Mouse (Mus musculus): ENCODE data around the gene Abcb1a. TPM values are rescaled to one million over a fixed set of nuclear protein-coding genes. Genes with fewer than 3 reads are reported as not detected.

The Abcb1a gene
- total and polyA plus RNA-seq, 3 experiments: not detected

DNA sequence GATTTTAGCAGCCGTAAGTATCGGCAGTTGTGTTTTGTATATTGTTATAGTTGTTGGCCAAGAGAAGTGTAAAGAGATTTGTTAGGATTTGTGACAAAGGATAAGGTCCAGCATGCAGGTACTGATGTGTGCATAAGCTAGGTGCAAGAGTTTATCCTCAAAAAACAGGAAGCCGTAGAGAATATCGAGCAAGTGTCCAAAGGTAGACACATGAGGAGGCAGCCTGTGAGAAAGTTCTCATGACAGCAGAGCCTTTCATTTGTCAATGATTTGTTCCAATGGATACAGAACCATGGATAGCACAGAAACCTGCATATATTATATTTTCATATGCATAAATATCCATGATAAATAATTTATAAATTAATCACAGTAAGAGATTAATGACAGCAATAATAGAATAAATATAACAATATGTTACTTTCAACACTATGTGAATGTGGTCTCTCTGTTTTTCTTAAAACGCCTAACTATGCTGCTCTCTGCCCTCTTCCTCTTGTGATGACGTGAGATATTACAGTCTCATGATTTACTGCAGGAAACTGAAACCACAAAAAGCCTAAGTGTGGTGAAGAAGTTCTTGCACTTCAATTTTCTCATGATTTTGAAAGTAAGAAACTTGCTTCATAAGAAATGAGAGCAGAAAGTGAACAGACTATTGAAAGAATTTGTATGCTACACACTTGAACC is 15.5 kb downstream of the Abcb1a start:
- Histone ChIP-seq H3K36me3 (replicated peaks) (no peaks in the 10 kb centered on the region), H3K4me3 (ENCODE audit: low read depth, low read length) (no peak overlapping the region), H3K4me1 (ENCODE audit: insufficient read depth, low read depth, low read length) (no peaks in the 10 kb centered on the region), H3K9me3 (replicated peaks) (no peaks in the 10 kb centered on the region), H3K27me3 (ENCODE audit: insufficient read depth, low read length) (no peaks in the 10 kb centered on the region)
- no peak for TF ChIP-seq GATA1 (IDR thresholded peaks at IDR 0.05; ENCODE audit: borderline replicate concordance, low read length)
- TF ChIP-seq TAL1 (conservative IDR thresholded peaks at IDR 0.05; ENCODE audit: low read depth, low read length): no peak
- no peak for TF ChIP-seq CTCF (IDR thresholded peaks at IDR 0.05; ENCODE audit: low read depth, low read length)
- TF ChIP-seq GATA2 (IDR thresholded peaks at IDR 0.05; ENCODE audit: borderline replicate concordance, low read depth, low read length): no peak
- TF ChIP-seq POLR2AphosphoS5 (IDR thresholded peaks at IDR 0.05; ENCODE audit: insufficient replicate concordance, low read depth, low read length): no peak
- ATAC-seq (ENCODE audit: extremely low read depth, insufficient number of reproducible peaks, low FRiP score, poor library complexity, severe bottlenecking) (no peak), DNase-seq (ENCODE audit: low spot score) (no peak)

DNA sequence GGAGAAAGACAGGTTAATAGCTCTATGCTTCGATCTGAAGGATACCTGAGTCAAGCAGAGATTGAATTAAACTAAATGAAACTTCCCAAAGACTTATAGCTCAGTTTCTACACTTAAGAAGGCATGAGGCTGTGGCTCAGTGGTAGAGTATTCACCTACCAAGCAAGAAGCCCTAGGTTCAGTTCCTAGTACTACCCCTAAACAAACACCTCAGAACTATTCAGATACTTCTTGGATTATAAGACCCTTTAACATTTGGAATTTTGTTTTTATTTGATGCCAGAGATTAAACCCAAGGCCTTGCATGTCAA is 16.0 kb downstream of the Abcb1a start:
- ATAC-seq (ENCODE audit: extremely low read depth, insufficient number of reproducible peaks, low FRiP score, poor library complexity, severe bottlenecking) (no peak), DNase-seq (ENCODE audit: low spot score) (no peak)
- H3K9me3 ChIP-seq (replicated peaks): no peaks in the 10 kb centered on the region
- no peaks in the 10 kb centered on the region for H3K4me1 ChIP-seq (ENCODE audit: insufficient read depth, low read depth, low read length)
- H3K27me3 ChIP-seq (ENCODE audit: insufficient read depth, low read length): no peaks in the 10 kb centered on the region
- no peak overlapping the region for H3K4me3 ChIP-seq (ENCODE audit: low read depth, low read length)
- no peak for TF ChIP-seq CTCF (IDR thresholded peaks at IDR 0.05; ENCODE audit: low read depth, low read length)
- no peak for TF ChIP-seq GATA2 (IDR thresholded peaks at IDR 0.05; ENCODE audit: borderline replicate concordance, low read depth, low read length)
- TF ChIP-seq POLR2AphosphoS5 (IDR thresholded peaks at IDR 0.05; ENCODE audit: insufficient replicate concordance, low read depth, low read length): no peak
- no peak for TF ChIP-seq TAL1 (conservative IDR thresholded peaks at IDR 0.05; ENCODE audit: low read depth, low read length)
- no peak for TF ChIP-seq GATA1 (IDR thresholded peaks at IDR 0.05; ENCODE audit: borderline replicate concordance, low read length)
- H3K36me3 ChIP-seq (replicated peaks): no peaks in the 10 kb centered on the region

DNA sequence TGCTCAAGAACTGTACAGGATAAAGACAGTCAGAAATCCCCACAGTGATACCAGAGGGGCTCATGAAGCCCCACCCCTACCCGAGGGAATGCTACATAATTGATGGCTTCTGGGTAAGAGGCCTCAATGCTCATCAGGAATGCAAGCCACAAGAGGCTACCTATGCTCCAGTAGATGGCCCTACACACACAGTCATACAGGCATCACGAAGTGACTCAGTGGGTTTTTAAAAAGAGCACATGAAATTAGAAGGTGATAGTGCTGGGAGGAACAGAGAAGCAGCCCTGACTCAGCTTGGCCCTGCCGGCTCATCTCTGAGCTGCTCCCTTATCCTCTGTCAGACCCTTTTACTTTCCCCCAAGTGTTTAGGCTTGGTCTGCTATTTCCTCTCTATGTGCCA is 21.3 kb downstream of the Abcb1a start:
- TF ChIP-seq POLR2AphosphoS5 (IDR thresholded peaks at IDR 0.05; ENCODE audit: insufficient replicate concordance, low read depth, low read length): no peak
- no peaks in the 10 kb centered on the region for H3K27me3 ChIP-seq (ENCODE audit: insufficient read depth, low read length)
- no peak for DNase-seq (ENCODE audit: low spot score)
- H3K4me3 ChIP-seq (ENCODE audit: low read depth, low read length): no peak overlapping the region
- ATAC-seq (ENCODE audit: extremely low read depth, insufficient number of reproducible peaks, low FRiP score, poor library complexity, severe bottlenecking): no peak
- no peaks in the 10 kb centered on the region for H3K4me1 ChIP-seq (ENCODE audit: insufficient read depth, low read depth, low read length)
- H3K36me3 ChIP-seq (replicated peaks): no peaks in the 10 kb centered on the region
- H3K9me3 ChIP-seq (replicated peaks): no peaks in the 10 kb centered on the region

DNA sequence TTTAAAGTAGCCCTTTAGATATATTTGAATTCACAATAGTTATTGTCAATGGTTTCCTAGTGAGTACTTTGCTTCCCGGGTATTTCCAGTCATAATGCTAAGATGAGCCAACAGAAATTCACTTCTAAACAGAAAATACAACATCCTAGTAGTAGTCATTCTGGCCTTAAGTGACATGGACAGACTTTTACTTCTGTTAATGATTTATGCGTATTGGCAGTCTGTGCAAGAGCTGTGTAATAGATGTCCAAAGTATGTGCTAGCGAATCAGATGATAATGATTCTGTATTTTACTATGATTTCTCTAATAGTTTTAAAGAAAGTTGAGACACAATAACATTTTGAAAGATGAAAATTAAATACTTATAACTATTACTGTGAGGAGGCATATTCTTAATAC is 23.8 kb downstream of the Abcb1a start:
- no peak for ATAC-seq (ENCODE audit: extremely low read depth, insufficient number of reproducible peaks, low FRiP score, poor library complexity, severe bottlenecking)
- no peaks in the 10 kb centered on the region for H3K4me1 ChIP-seq (ENCODE audit: insufficient read depth, low read depth, low read length)
- no peak overlapping the region for H3K4me3 ChIP-seq (ENCODE audit: low read depth, low read length)
- no peaks in the 10 kb centered on the region for H3K9me3 ChIP-seq (replicated peaks)
- DNase-seq (ENCODE audit: low spot score): no peak
- no peak for TF ChIP-seq POLR2AphosphoS5 (IDR thresholded peaks at IDR 0.05; ENCODE audit: insufficient replicate concordance, low read depth, low read length)
- TF ChIP-seq GATA2 (IDR thresholded peaks at IDR 0.05; ENCODE audit: borderline replicate concordance, low read depth, low read length): no peak
- TF ChIP-seq TAL1 (conservative IDR thresholded peaks at IDR 0.05; ENCODE audit: low read depth, low read length): no peak
- no peak for TF ChIP-seq GATA1 (IDR thresholded peaks at IDR 0.05; ENCODE audit: borderline replicate concordance, low read length)
- no peak for TF ChIP-seq CTCF (IDR thresholded peaks at IDR 0.05; ENCODE audit: low read depth, low read length)
- no peaks in the 10 kb centered on the region for H3K27me3 ChIP-seq (ENCODE audit: insufficient read depth, low read length)
- no peaks in the 10 kb centered on the region for H3K36me3 ChIP-seq (replicated peaks)

DNA sequence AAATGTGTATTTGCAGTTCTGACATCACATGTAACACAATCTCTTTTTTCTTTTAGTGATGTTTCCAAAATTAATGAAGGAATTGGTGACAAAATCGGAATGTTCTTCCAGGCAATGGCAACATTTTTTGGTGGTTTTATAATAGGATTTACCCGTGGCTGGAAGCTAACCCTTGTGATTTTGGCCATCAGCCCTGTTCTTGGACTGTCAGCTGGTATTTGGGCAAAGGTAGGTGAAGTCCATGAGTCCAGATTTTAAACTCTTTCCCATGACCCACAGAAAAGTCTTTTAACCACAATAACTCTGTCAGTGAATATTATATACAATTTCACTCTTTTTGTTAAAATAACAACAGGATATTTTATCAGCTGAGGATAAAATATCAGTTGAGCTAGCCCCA is 26.2 kb downstream of the Abcb1a start:
- no peak overlapping the region for H3K4me3 ChIP-seq (ENCODE audit: low read depth, low read length)
- H3K4me1 ChIP-seq (ENCODE audit: insufficient read depth, low read depth, low read length): no peaks in the 10 kb centered on the region
- H3K27me3 ChIP-seq (ENCODE audit: insufficient read depth, low read length): no peaks in the 10 kb centered on the region
- ATAC-seq (ENCODE audit: extremely low read depth, insufficient number of reproducible peaks, low FRiP score, poor library complexity, severe bottlenecking) (no peak), DNase-seq (ENCODE audit: low spot score) (no peak)
- no peaks in the 10 kb centered on the region for H3K36me3 ChIP-seq (replicated peaks)
- no peaks in the 10 kb centered on the region for H3K9me3 ChIP-seq (replicated peaks)
- TF ChIP-seq CTCF (IDR thresholded peaks at IDR 0.05; ENCODE audit: low read depth, low read length): no peak
- no peak for TF ChIP-seq GATA2 (IDR thresholded peaks at IDR 0.05; ENCODE audit: borderline replicate concordance, low read depth, low read length)
- no peak for TF ChIP-seq GATA1 (IDR thresholded peaks at IDR 0.05; ENCODE audit: borderline replicate concordance, low read length)
- no peak for TF ChIP-seq TAL1 (conservative IDR thresholded peaks at IDR 0.05; ENCODE audit: low read depth, low read length)
- no peak for TF ChIP-seq POLR2AphosphoS5 (IDR thresholded peaks at IDR 0.05; ENCODE audit: insufficient replicate concordance, low read depth, low read length)

DNA sequence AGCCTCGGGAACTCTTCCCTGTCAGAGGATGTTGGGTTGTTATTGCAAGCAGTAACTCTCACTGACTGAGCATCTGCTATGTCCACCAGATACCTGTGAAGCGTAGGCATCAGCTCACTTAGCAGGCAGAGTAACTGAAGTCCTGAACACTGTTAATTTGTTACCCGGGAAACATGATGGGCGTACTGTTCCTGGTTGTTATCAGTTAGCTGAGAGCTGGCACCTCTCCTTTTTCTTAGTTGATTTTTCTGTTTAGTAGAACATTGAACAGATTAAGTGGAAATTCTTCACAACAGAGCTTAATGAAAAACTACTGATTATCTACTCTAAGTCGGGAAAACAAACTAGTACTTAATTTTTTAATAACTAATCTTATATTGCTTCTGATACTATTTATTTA is 27.7 kb downstream of the Abcb1a start:
- Histone ChIP-seq H3K36me3 (replicated peaks) (no peaks in the 10 kb centered on the region), H3K27me3 (ENCODE audit: insufficient read depth, low read length) (no peaks in the 10 kb centered on the region), H3K4me1 (ENCODE audit: insufficient read depth, low read depth, low read length) (no peaks in the 10 kb centered on the region), H3K4me3 (ENCODE audit: low read depth, low read length) (no peak overlapping the region), H3K9me3 (replicated peaks) (no peaks in the 10 kb centered on the region)
- ATAC-seq (ENCODE audit: extremely low read depth, insufficient number of reproducible peaks, low FRiP score, poor library complexity, severe bottlenecking) (no peak), DNase-seq (ENCODE audit: low spot score) (no peak)
- TF ChIP-seq GATA1 (IDR thresholded peaks at IDR 0.05; ENCODE audit: borderline replicate concordance, low read length) (no peak), CTCF (IDR thresholded peaks at IDR 0.05; ENCODE audit: low read depth, low read length) (no peak), TAL1 (conservative IDR thresholded peaks at IDR 0.05; ENCODE audit: low read depth, low read length) (no peak), POLR2AphosphoS5 (IDR thresholded peaks at IDR 0.05; ENCODE audit: insufficient replicate concordance, low read depth, low read length) (no peak), GATA2 (IDR thresholded peaks at IDR 0.05; ENCODE audit: borderline replicate concordance, low read depth, low read length) (no peak)
